Mouse (Mus musculus) frontal cortex, postnatal 36 days (tissue): ENCODE results near the gene Peli1.

Experiments used
- DNase-seq, 2 experiments: peaks; one replicate each; pipeline ENCODE4 v3.0.0; 2022; ENCODE audit warnings: low spot score in 2 of 2

Peli1 gene

DNA sequence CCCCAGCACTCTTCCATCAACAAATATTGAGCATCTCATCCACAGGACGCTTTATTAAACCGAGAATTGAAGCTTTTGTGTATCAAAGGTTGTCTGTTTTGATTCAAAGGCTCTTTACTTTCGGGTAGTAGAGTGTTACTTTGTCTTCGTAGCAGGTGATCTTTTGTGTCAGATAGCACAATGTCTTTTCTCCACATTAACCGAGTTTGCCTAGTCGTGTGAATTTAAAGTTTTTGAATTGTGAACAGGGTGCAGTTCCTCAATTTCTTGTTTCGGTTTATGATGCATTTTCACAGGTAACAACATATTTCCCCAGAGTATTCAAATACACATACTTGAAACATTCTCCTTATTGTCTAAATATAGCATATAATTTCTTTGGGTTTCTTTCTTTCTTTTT lies 1.5 kb downstream of the Peli1 start:
- DNase-seq = no peak

DNA sequence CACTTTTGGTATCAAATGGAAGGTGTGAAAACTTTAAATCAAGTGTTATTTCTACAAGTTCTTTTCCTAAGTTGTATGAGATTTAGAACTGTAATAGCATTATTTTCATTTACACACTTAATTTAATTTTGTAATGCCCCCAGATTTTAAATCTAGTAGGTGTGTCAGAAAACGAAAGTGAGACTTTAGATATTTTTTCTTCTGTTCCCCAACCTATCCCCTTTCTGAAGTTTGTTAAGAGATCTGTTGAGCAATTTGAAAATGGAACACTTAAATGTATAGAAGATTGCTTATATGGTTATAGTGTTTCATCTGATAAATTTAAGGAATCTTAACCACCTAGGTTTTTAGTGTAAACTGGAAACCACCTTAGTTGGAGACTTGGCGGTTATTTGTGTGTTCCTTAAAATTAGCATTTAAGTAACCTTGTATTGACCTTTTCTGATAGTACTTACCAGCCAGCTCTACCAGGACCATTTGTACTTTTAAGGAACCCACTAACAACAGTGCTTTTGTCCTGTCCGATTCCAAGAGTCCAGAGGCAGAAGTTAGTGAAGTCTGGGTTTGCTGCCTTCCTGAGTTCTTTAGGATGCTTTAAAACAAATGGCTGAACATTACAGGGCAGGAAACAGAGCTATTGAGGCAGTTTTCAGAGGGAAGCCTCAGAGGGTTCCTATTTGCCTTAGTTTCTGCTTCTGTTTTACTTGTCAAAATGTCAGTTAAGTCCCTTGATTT lies 2.2 kb downstream of the Peli1 start:
- no peak for DNase-seq

- DNase-seq = no peak
Observed at GRCm38 (mm10) chr11:21096590-21096989, 5.5 kb downstream of the Peli1 start.

GRCm38 (mm10) chr11:21098457-21098856 lies 7.4 kb downstream of the Peli1 start:
- no peak for DNase-seq

- no peak for DNase-seq
Observed at GRCm38 (mm10) chr11:21100704-21101103, 9.6 kb downstream of the Peli1 start.

DNA sequence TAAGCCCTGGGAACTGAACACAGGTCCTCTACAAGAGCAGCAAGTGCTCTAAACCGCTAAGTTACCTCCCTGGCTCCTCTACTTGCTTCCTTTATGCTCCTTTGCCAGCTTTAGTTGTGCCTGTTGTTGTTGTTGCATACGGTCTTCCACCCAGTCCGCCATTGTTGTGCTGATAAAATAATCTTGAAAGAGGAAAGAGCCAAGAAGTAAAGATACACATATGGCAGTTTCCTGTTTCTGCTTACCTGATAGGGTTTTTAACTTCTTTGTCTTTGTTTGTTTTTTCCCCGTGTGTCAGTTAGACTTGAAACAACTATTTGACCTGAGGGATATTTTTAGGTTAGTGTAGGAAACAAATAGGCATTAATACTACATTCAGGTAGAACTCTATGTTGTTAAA lies 10.2 kb downstream of the Peli1 start:
- no peak for DNase-seq

DNA sequence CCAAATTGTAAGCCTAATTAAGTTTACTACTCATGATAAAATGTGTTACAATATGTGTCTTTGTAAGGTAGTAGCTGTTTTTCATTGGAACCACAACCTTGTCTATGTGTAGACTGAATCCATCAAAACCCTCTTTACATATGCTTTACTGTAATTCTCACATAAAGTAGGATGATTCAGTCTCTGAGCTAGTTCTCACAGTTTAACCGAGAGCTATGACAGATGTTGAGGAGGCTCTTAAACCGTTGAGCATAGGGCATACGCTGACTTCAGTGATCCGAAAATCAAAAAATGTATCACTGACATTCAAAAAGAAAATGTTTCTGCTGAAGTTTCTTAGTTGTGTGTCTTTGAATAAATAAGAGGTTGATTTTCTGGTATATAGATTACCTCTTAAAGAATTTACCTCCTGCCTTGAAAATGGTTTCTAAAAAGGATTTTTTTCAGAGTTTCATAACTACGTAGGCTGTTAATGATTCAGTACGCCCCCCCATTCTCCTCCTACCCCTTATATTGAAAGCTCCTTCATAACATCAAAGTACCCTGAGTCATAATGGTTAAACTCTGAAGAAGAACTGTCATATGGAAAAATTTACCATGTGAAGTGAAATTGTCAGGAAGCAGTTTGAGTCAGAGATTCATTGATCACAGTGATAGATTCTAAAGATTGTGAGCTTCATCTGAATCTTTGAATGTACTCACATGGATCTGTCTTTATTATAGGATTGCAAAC lies 11.3 kb downstream of the Peli1 start:
- no peak for DNase-seq

DNA sequence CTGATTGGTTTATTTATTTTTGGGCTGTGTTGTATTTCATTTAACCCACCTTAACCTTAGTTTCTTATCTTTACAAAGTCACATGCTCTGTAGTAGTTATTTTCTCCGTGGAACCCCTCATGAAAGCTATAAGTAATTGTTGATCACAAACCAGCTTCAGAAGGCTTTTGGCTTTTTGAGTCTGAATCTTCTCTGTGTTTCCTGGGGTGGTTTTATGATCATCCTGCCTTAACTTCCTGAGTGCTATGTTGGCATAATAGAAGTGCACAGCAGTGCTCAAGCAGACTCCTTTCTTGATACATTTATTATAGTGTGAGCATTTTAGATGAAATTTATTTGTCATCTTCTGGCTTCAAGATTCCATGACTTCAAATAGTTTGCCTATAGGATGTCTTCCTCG lies 12.1 kb downstream of the Peli1 start:
- DNase-seq = no peak

DNA sequence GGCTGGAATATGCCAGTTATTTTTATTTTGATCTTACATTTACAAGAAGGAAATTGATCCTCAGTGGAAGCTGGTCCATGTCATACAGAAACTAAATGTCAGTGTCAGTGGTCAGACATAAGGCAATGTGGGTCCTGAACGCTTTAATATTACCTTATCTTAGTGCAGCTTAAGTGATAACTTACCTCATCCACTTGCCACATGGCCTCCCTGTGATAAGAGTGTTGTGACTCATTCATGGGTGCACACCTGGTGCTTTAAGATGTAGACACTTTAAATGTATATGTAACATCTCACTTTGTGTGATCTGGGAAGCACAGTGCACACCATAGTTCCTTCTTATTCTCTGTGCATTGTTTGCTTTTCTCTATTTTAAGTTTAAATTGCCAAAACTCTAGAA lies 14.3 kb downstream of the Peli1 start:
- DNase-seq = no peak

DNA sequence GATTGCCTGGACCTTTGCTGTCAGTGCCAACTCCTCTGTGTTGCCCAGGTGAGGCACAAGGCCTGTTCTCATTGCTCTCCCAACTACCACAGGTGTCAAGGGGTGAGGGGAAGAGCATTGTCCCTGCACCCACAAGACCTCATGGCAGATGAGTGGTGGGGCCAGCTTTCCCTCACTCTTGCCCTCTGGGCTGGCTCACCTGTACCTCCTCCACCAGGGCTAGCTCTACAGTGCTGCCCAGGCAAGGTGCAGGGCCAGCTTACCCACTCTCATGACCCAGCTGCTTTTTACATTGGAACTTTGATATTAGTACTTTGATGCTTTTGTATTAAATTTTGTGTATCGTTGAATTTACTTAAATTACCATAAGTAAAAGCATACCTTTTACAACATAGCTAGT lies 16.0 kb downstream of the Peli1 start:
- no peak for DNase-seq

- DNase-seq = no peak
Observed at GRCm38 (mm10) chr11:21109279-21109678, 18.2 kb downstream of the Peli1 start.

DNA sequence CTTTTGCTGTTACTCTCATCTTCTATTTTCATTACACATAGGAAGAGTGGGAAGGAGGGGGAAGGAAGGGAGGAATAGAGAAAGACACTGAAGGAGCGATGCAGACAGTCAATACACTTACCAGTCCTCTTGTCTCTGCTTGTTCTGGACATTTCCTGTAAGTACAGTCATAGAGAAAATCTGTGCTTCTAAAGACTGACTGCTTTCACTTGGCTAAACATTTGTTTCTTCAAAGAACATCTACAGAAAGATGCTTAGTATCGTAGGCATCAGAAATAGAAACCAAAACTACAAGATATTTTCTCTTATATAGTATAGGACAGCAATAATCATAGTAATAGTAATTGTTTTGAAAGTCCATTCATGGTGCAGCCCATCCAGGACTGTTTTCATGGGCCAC lies 23.4 kb downstream of the Peli1 start:
- DNase-seq = no peak

DNA sequence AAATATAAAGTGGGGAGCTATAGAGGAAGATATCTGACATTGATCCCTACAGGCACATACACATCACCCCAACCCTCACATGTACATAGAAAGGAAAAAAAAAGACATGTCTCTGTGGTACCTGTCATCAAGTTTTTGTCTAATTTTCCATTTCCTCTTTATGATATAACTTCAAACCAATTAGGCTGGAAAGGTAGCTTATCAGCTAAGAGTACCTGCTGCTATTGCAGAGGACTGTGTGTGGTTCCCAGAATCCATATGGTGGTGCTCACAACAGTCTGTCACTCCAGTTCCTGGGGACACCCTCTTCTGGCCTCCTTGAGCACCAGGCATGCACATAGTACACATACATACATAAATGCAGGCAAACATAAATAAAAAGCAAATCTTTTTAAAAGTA lies 24.7 kb downstream of the Peli1 start:
- DNase-seq = no peak

DNA sequence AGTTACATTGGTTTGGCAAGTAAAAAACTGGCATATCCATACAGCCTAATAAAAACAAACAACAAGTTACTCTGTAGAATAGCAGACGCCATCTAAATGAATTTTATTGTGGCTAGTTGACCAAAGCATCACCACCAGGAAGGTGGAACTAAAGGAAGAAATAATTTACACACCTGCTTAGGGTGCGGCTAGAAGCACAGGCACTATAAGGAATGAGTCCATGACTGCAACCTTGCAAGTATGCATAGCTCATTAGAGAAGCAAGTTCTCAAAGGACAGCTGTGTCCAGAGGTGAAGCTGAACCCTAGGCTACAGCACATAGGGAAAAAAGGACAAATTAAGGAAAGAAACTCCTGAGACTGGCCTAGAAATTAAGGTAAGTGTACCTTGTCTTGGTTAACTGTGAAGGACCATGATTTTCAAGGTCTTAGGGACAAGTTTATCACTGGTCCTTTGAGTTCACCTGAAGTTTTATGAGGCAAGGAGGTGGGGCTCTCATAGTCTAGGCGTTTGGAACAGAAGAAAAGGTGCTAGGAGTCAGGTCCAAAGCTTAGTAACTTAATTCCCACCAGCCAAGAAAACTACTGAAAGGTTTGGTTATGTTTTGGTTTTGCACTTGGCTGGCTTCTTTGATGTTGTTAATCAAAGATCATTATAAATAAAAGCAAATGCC lies 25.7 kb downstream of the Peli1 start:
- no peak for DNase-seq

- no peak for DNase-seq
Observed at GRCm38 (mm10) chr11:21121737-21122136, 30.6 kb downstream of the Peli1 start.

DNA sequence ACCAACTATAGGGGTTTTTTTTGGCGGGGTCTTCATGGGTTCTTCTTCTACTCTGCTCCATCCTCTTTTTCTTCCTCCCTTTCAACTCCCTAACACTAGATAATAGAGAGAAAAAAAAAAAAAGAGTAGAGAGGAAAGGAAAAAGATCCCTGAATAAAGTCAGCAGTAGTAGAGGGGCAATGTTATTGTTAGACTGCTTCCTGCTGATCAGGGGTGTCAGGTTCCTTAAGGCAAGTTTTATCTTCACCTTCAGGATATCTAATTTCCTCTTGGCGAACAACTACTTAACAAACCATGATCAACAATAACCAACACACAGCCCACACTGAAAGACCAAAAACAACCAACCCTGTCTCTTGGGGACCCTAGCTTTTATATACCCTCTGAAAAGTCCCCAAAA lies 31.3 kb downstream of the Peli1 start:
- DNase-seq = no peak

DNA sequence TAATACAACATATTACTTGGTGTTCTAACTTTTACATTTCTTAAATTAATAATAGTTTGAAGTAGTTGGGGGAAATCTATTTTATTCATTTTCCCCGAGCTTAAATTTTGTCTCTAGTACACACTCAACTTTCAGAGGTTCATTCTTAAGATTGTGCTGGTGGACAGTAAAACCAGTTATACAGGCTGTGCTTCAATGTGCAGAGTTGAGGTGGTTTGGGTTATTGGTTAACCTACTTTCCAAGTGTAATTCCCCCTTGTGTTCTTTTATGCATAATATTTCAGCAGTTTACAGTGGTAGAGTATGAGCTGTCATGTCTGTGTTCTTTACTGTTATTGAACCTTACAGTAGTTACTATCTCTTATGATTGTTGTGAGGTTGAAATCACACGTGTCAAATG lies 40.6 kb downstream of the Peli1 start:
- no peak for DNase-seq

DNA sequence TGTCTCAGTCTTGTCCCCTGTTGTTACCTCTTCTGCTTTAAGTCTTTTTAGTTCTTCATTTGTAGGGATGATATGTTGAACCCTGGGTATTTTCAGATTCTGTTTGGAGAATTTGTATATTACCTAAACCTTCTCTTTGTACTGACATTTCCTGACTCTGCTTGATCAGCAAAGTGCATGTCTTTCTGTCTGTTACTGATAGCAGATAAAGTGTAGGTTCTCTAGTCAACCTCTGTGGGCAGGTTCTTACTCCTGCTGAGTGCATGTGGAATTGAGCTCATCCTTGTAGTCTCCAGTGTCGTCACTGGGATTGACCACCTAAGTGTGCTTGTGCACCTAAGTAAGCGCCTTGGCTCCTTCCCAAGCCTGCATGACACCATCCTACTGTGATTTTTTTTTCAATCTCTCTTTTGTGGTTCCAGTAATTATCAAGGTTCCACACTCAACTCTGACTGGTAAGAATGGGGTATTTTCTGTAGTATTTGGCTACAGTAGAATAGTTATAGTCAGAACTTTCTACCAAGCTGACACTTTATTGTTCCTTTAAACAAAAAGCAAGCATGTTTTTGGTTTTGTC lies 43.9 kb downstream of the Peli1 start:
- no peak for DNase-seq

GRCm38 (mm10) chr11:21139453-21139852 lies 48.4 kb downstream of the Peli1 start:
- no peak for DNase-seq

DNA sequence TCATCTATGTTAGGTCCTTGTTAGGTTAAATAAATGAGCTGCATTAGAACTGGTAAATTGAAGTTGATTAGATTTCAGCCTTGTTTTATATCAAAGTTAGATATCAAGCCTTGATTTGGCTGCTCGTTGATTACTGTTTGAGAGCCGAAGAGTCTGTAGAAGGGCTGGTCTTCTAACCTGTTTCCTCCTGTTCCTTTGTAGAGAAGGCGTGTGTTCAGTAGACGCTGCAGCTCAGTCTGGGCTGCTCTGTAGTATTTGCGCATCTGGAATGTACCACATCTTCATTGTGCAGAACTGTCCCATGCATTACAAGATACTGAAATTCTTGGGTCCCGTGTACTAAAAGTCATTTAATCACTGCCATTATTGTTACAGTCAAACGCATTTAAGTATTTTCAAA lies 50.2 kb downstream of the Peli1 start:
- no peak for DNase-seq

GRCm38 (mm10) chr11:21141755-21142154 lies 50.7 kb downstream of the Peli1 start:
- no peak for DNase-seq

DNA sequence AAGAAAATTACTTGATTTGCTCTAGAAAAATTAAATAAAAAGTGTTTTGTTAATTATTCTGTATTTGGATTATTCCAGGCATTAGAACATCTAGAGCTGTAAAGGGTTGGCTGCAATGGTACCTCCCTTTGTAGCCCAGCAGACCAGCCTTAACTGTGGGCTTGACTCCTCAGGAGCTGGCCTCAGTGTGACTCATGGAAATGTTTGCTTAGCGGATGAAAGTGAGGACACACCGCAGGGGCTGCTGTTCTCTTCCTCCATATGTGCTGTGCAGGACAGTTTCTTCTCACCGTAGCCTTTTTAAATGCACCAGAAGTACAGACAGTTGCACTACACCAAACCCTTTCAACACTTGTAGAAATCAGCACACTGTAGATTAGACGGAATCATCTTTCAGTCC lies 58.4 kb downstream of the Peli1 start:
- DNase-seq = peak; percentile 37 to 62

DNA sequence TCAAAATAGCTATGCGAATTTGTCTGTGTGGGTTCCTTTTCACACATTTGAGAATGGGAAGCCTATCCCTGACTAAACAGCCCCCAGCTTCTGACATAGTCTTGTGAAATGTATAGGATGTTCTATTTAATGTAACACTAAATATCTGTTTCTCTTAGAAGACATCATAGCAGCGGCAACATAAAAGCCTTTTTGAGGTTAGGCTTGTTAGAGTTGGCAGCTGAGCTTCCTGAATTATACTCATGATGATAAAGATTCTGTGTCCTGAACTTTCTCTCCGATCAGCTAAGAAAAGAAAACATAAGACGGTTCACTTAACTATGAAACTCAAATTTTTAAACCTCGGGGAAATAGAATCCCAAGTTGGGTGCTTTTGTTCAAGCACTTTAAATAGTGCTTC lies 59.2 kb downstream of the Peli1 start:
- no peak for DNase-seq
